Mouse (Mus musculus) bone marrow, adult 2 months (tissue): ENCODE results near the gene Trappc6a.

ENCODE experiments used
- CTCF ChIP-seq: fragments of 200-500 bp; IDR thresholded peaks from 2 replicates; pipeline ENCODE4 v1.5.1; 2011; ENCODE audit warnings: low read length, control low read depth; ENCODE audit not compliant: control insufficient read depth, insufficient read depth
- POLR2A ChIP-seq: fragments of 200-500 bp; IDR thresholded peaks from 2 replicates; pipeline ENCODE4 v1.6.1; 2011; ENCODE audit warnings: low read depth, mild to moderate bottlenecking, control low read depth, low read length, borderline replicate concordance; ENCODE audit not compliant: control insufficient read depth

GRCm38 (mm10) chr7:19469404-19469803 is 38.8 kb upstream of the Trappc6a start:
- TF ChIP-seq POLR2A (no peak), CTCF (no peak)
